Mouse (Mus musculus) hindbrain, embryonic 16.5 days (tissue): ENCODE measurements around the gene Onecut3. TPM values are rescaled to one million over a fixed set of nuclear protein-coding genes. Genes with fewer than 3 reads are reported as not detected.

Source experiments
- ATAC-seq: fragments of 200-750 bp; cut with Nextera tagmentation; 2 replicates; pipeline ENCODE4 v1.8.0; 2017; ENCODE audit warnings: moderate TSS enrichment, moderate library complexity
- H3K27ac ChIP-seq: fragments of 300-500 bp; sonication (generic); 2 replicates; pipeline ENCODE4 v1.5.1; 2014; ENCODE audit warnings: low read depth, mild to moderate bottlenecking, control low read depth, low read length, moderate library complexity
- H3K27me3 ChIP-seq: fragments of 300-500 bp; sonication (generic); replicated peaks from 2 replicates; pipeline ENCODE4 v1.6.1; 2014; ENCODE audit warnings: low read length; ENCODE audit not compliant: control insufficient read depth, insufficient read depth
- H3K36me3 ChIP-seq: fragments of 300-500 bp; sonication (generic); 2 replicates; pipeline ENCODE4 v1.6.1; 2014; ENCODE audit warnings: mild to moderate bottlenecking, low read length, moderate library complexity, mixed read lengths; ENCODE audit not compliant: control insufficient read depth, insufficient read depth
- H3K4me1 ChIP-seq: fragments of 300-500 bp; sonication (generic); 2 replicates; pipeline ENCODE4 v1.6.1; 2014; ENCODE audit warnings: low read depth, low read length; ENCODE audit not compliant: control insufficient read depth, insufficient read depth
- H3K4me2 ChIP-seq: fragments of 300-500 bp; sonication (generic); 2 replicates; pipeline ENCODE4 v1.6.1; 2014; ENCODE audit warnings: mild to moderate bottlenecking, low read length, control low read depth, moderate library complexity
- H3K4me3 ChIP-seq: fragments of 300-500 bp; sonication (generic); 2 replicates; pipeline ENCODE4 v1.5.1; 2014; ENCODE audit warnings: mild to moderate bottlenecking, low read length, control low read depth, moderate library complexity
- H3K9ac ChIP-seq: fragments of 300-500 bp; sonication (generic); 2 replicates; pipeline ENCODE4 v1.6.1; 2014; ENCODE audit warnings: low read depth, mild to moderate bottlenecking, control low read depth, low read length, moderate library complexity
- H3K9me3 ChIP-seq: fragments of 300-500 bp; sonication (generic); 2 replicates; pipeline ENCODE4 v1.6.1; 2014; ENCODE audit warnings: mild to moderate bottlenecking, low read length, moderate library complexity; ENCODE audit not compliant: control insufficient read depth
- WGBS: fragments of 180-500 bp; shearing (Covaris S2); extraction: QIAGEN DNeasy Blood & Tissue Kit; methylation state at CpG from one replicate; pipeline ENCODE4 v1.1.7; 2014; 5-methylcytosine and 5-hydroxymethylcytosine counted together
- polyA plus RNA-seq: library from polyadenylated mRNA; unstranded; fragments of >200 nt; fragmentation: Nextera tagmentation; extraction: Ambion mirVana; gene quantifications from 2 replicates; pipeline ENCODE4 v1.2.1, GENCODE M21; 2015

Onecut3 gene
- polyA plus RNA-seq, 1 experiment from 2014 or later, result 1.2 TPM

GRCm38 (mm10) chr10:80538710-80539394 is 44.2 kb downstream of the Onecut3 start, which contains the start of gene Atp8b3:
Atp8b3 (minus strand) TSS chr10:80539124.
- H3K4me3 ChIP-seq, result peak within 1 kb of the TSS; percentile 20; the same call in 1 of the 2 replicates
- ATAC-seq, result no peak
- WGBS, result 2% methylated on average over 30 of the region's 30 CpGs

GRCm38 (mm10) chr10:80539493-80539892 is 44.9 kb downstream of the Onecut3 start:
- Histone ChIP-seq H3K27me3 (peaks cover 23% of the 10 kb centered on the region), H3K4me3 (no peak overlapping the region), H3K27ac (no peak overlapping the region), H3K4me1 (peaks cover 2% of the 10 kb centered on the region; the same call in 1 of the 2 replicates), H3K4me2 (no peak overlapping the region), H3K36me3 (peaks cover 22% of the 10 kb centered on the region), H3K9ac (no peak overlapping the region), H3K9me3 (no peaks in the 10 kb centered on the region)
- ATAC-seq, result no peak
- 56% methylated on average over 5 of the region's 5 CpGs for WGBS

More at GRCm38 (mm10) chr10:80538710-80539394, 44.2 kb downstream of the Onecut3 start, which contains the start of gene Atp8b3:
- Histone ChIP-seq H3K9ac (no peak within 1 kb of the TSS), H3K27ac (no peak within 1 kb of the TSS), H3K36me3 (peaks cover 22% of the 10 kb centered on the region), H3K9me3 (no peaks in the 10 kb centered on the region), H3K4me2 (peak within 1 kb of the TSS; percentile 44), H3K27me3 (peaks cover 23% of the 10 kb centered on the region), H3K4me1 (peaks cover 2% of the 10 kb centered on the region; the same call in 1 of the 2 replicates)

GRCm38 (mm10) chr10:80543873-80544272 is 49.2 kb downstream of the Onecut3 start:
- H3K9ac ChIP-seq, result no peak overlapping the region
- no peak for ATAC-seq
- 96% methylated on average over 14 of the region's 14 CpGs for WGBS
- H3K4me2 ChIP-seq, result no peak overlapping the region
- peaks cover 49% of the 10 kb centered on the region for H3K36me3 ChIP-seq
- 0 out of 2 replicates have a peak, but pooled peaks cover under 1% of the 10 kb centered on the region for H3K27me3 ChIP-seq
- no peak overlapping the region for H3K4me3 ChIP-seq
- H3K27ac ChIP-seq, result no peak overlapping the region
- no peaks in the 10 kb centered on the region for H3K9me3 ChIP-seq
- H3K4me1 ChIP-seq, result peaks cover 1% of the 10 kb centered on the region; the same call in 1 of the 2 replicates

GRCm38 (mm10) chr10:80545590-80545989 is 51.0 kb downstream of the Onecut3 start:
- Histone ChIP-seq H3K36me3 (peaks cover 58% of the 10 kb centered on the region), H3K27ac (no peak overlapping the region), H3K27me3 (no peaks in the 10 kb centered on the region), H3K9me3 (no peaks in the 10 kb centered on the region), H3K9ac (no peak overlapping the region), H3K4me2 (no peak overlapping the region), H3K4me1 (no peaks in the 10 kb centered on the region), H3K4me3 (no peak overlapping the region)
- 94% methylated on average over 8 of the region's 8 CpGs for WGBS
- no peak for ATAC-seq

GRCm38 (mm10) chr10:80546945-80547344 is 52.3 kb downstream of the Onecut3 start:
- H3K4me2 ChIP-seq, result no peak overlapping the region
- H3K27ac ChIP-seq, result no peak overlapping the region
- no peaks in the 10 kb centered on the region for H3K27me3 ChIP-seq
- no peak overlapping the region for H3K4me3 ChIP-seq
- H3K4me1 ChIP-seq, result no peaks in the 10 kb centered on the region
- no peak for ATAC-seq
- whole genome bisulfite sequencing, result 96% methylated on average over 4 of the region's 4 CpGs
- H3K36me3 ChIP-seq, result peaks cover 53% of the 10 kb centered on the region
- H3K9me3 ChIP-seq, result no peaks in the 10 kb centered on the region
- no peak overlapping the region for H3K9ac ChIP-seq

- H3K36me3 ChIP-seq, result peaks cover 47% of the 10 kb centered on the region
- WGBS, result 89% methylated on average over 15 of the region's 15 CpGs
- no peak for ATAC-seq
Measured at GRCm38 (mm10) chr10:80547539-80547938, 52.9 kb downstream of the Onecut3 start.

GRCm38 (mm10) chr10:80548428-80549006 is 53.9 kb downstream of the Onecut3 start:
- H3K9me3 ChIP-seq, result no peaks in the 10 kb centered on the region
- no peak overlapping the region for H3K4me3 ChIP-seq
- WGBS, result 74% methylated on average over 10 of the region's 10 CpGs
- peaks cover 38% of the 10 kb centered on the region for H3K36me3 ChIP-seq
- peak; percentile 69 for ATAC-seq
- H3K4me1 ChIP-seq, result no peaks in the 10 kb centered on the region
- no peak overlapping the region for H3K4me2 ChIP-seq
- no peak overlapping the region for H3K9ac ChIP-seq
- no peak overlapping the region for H3K27ac ChIP-seq
- no peaks in the 10 kb centered on the region for H3K27me3 ChIP-seq

More at GRCm38 (mm10) chr10:80547539-80547938, 52.9 kb downstream of the Onecut3 start:
- Histone ChIP-seq H3K4me2 (no peak overlapping the region), H3K9ac (no peak overlapping the region), H3K27me3 (no peaks in the 10 kb centered on the region), H3K27ac (no peak overlapping the region), H3K4me3 (no peak overlapping the region), H3K9me3 (no peaks in the 10 kb centered on the region), H3K4me1 (no peaks in the 10 kb centered on the region)

GRCm38 (mm10) chr10:80549279-80549678 is 54.6 kb downstream of the Onecut3 start:
- WGBS, result 90% methylated on average over 21 of the region's 21 CpGs
- no peak overlapping the region for H3K4me3 ChIP-seq
- H3K27me3 ChIP-seq, result no peaks in the 10 kb centered on the region
- H3K9me3 ChIP-seq, result no peaks in the 10 kb centered on the region
- no peak overlapping the region for H3K9ac ChIP-seq
- H3K4me2 ChIP-seq, result no peak overlapping the region
- no peak for ATAC-seq
- H3K27ac ChIP-seq, result no peak overlapping the region
- peaks cover 36% of the 10 kb centered on the region for H3K36me3 ChIP-seq
- H3K4me1 ChIP-seq, result no peaks in the 10 kb centered on the region

- H3K36me3 ChIP-seq, result peaks cover 15% of the 10 kb centered on the region
- no peak for ATAC-seq
- H3K4me3 ChIP-seq, result no peak overlapping the region
- WGBS, result 60% methylated on average over 9 of the region's 9 CpGs
- no peak overlapping the region for H3K4me2 ChIP-seq
- H3K27ac ChIP-seq, result no peak overlapping the region
- H3K9me3 ChIP-seq, result no peaks in the 10 kb centered on the region
- H3K9ac ChIP-seq, result no peak overlapping the region
- no peaks in the 10 kb centered on the region for H3K27me3 ChIP-seq
- H3K4me1 ChIP-seq, result peaks cover under 1% of the 10 kb centered on the region; the same call in 1 of the 2 replicates
Measured at GRCm38 (mm10) chr10:80552364-80552763, 57.7 kb downstream of the Onecut3 start.
